Mouse (Mus musculus) spleen, embryonic (tissue): ENCODE measurements around the gene Gm10134.

Source experiments
- CTCF ChIA-PET: fragments of 350-600 bp; sonication (Branson Sonifier 250); formaldehyde crosslinking; loops from one replicate; lab custom pipeline; 2022; lab: Charles Lee

Gene Gm10134

DNA sequence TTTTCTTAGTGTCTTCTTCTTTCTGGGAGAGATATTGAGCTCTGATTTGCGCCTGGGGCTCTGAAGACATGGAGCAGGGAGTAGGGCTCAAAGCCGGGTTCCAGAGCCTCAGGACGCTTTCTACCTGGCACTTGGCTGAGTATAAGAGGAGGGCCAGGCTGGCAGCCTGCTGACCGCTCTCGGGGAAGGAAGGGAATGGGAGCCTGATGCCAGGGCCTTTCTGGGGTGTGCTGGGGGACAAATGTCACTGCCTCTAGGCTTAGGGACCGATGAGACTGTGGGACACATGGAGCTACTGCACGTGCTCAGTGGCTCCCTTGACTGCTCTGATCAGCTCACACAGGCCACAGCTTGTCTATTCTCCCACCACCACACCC is 22.4 kb downstream of the Gm10134 start:
- CTCF ChIA-PET, result no interaction called here

DNA sequence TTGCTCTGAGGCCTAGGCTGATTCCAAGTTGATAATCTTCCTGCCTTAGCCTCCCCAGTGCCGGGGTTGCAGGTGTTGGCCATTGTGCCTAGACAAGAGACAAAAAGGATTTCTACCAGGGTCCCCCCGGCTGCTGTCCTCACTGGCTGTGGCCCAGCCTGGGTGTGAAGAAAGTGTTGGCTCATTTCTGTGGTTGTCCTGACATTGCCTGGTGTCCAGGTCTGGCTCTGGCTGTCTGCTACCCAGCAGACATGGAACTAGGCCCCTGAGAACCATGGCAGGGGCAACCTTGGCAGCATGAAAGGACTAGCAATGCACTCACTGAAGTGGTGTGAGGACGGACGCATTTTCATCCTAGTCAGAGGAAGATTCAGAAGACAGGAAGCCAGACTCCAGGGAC is 24.0 kb downstream of the Gm10134 start:
- CTCF ChIA-PET, result no interaction called here

DNA sequence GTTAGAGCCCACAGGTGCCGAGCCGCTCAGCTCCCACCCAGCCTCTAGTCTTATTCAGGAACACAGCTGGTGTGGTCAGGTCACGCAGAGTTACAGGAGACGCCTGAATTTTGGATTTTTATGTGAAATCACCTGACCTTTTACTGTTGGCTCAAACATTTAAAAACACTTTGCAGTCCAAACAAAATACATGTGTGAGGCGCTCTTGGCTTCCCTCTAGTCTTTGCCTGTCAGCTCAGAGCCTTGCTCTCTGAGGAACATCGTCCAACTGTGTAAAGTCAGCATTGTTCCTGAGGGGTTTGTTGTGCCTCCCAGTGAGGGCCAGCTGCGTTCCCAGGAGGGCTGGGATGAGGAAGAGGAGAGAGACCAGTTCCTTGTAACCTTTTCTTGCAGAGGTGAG is 24.4 kb downstream of the Gm10134 start:
- CTCF ChIA-PET, result no interaction called here

DNA sequence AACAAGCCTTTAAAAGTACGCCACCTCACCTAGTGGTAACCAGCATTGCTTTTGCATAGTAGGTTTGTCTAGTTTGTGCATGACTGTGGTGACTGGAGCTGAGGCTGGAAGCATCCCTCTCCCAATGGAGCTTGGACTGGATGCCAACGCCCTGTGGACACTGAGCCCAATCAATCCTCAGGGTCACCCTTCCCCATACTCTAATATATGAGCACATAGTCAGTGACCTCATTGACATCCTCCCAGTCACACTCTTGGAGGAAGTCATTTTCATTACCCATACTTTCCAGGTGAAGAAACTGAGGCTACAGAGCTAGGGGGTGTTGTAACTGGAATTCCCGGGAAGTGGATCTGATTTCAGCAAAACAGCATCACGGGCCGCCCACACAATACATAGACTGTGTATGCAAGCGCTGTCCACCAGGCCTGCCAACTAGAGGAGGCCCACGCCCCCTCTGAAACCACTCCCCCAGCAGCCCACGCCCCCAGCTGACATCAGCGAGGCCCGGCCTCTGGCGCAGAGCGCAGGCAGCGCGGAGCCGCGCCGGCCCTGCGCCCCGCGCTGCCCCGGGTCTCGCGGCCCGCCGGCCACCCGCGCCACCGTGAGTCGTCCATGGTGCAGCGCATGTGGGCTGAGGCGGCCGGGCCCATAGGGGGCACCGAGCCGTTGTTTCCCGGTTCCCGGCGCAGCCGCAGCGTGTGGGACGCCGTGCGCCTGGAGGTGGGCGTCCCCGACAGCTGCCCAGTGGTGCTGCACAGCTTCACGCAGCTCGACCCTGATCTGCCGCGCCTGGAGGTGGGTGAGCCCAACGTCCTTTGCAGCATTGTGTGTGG is 27.3 kb downstream of the Gm10134 start:
- CTCF ChIA-PET, result interaction anchor here (1.5 kb wide), 1 partner anchor 15 kb away, joined by 5 read pairs; no protein-coding TSS in a partner anchor

DNA sequence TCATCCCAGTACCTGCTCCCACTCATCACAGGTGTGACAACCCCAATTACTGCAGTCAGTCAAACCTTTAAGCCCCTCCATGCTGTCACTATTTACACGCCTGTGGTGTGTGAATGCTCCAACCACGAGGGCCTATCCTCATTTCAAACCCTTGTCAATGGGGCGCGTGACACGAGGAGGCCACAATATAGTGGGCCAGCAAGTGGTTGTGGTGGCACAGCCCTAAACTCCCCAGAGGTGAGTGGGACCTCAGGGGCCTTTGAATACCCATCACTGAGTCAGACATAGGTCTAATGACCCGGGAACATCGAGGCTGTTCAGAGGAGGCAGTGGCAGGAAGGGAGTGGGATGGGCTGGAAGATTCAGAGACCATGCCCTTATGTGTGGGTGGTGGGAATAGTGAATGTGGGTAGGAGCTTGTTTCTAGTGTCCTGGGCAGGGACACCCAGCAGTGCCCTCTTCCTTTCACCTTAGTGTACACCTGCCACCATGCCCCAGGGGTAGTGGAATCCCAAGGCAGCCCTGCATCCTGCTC is 28.1 kb downstream of the Gm10134 start:
- CTCF ChIA-PET, result interaction anchor here (1.5 kb wide), 1 partner anchor 14 kb away, joined by 5 read pairs; no protein-coding TSS in a partner anchor

DNA sequence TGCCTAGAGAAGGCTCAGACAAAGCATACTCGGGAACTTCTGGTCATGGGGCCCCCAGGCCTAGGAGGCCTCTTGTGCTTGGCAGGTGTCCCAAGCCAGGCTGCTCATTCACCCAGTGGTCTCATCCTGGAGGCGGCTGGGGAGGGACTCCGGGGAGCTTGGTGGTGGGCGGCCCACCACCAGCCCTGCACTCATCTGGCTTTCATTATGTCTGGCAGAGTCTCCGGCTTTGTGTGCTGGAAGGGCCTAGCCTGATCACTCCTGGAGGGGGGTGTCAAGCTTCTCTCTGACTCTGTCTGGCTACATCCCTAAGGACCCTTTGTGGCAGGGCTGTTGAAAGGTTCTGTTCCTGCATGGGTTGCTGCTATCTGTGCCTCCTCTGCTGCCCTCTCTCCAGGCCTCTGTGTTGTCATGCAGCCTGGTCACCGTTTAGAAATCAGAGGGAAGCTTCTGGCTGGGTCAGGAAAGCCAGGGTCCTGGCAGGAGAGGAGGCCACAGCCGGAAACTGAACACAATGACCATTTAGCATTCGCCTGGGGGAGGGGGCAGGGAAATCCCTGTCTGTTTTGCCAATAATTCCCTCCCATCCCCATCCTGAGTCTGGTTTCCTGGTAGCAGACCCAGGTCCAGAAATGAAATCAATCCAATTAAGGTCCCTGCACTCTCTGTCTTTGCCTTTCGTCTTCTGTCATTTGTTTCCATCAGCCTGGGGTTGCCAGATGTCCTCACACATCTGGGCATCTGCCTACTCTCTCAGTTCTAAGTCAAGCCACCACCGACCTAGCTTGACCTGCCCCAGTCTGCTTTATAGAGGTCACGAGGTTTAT is 28.8 kb downstream of the Gm10134 start:
- CTCF ChIA-PET, result interaction anchor here (1.7 kb wide), 1 partner anchor 17 kb away, joined by 6 read pairs; no protein-coding TSS in a partner anchor

DNA sequence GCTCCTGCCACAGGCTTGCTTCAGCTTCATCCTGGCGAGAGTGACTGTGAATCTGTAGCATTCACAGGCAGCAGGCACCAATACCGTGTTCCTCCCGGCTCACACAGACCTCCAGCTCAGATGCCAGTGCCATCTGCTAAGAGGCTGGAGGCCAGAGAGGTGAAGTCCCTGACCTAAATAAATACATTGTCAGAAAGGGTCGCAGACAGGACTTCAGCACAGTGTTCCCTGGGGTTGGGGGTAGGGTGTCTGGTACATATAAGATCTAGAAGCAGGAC is 29.3 kb downstream of the Gm10134 start:
- CTCF ChIA-PET, result interaction anchor here (1.7 kb wide), 1 partner anchor 18 kb away, joined by 6 read pairs; no protein-coding TSS in a partner anchor

DNA sequence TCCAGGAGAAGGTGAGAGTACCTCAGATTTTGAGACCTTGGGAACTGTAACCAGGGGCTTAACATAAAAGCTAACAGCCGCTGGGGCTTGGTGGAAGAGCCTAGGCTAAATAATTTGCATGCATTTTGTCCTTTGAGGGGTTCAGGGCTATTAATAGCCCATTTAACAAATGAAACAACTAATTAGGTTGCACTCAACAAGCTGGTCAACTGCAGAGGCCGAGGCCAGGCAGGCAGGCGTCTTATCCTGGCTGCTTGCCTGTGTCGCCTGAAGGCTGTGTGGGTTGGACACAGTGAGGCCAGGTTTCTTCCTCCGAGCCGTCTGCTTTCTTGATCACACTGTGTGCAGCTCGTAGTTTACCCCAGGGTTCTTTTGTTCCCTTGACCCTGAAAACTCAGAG is 29.8 kb downstream of the Gm10134 start:
- CTCF ChIA-PET, result interaction anchor here (1.7 kb wide), 1 partner anchor 18 kb away, joined by 6 read pairs; no protein-coding TSS in a partner anchor

DNA sequence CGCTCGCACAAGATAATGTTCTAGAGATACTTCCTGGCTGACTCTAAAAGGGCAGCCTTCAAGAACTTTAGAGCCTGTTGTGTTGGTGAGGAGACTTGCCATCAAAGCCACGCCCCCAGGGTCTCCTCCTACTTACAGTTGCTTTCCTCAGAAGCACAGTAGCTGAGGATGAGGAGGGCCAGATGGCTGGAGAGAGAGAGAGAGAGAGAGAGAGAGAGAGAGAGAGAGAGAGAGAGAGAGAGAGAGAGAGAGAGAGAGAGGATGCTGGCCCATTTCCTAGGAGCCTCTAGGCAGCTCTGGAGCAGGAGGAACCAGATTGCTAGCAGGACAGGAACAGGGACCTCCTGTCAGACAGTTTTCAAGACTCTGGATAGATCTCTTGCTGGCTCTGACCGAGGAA is 30.3 kb downstream of the Gm10134 start:
- CTCF ChIA-PET, result interaction anchor here (0.6 to 1.7 kb wide), 2 partner anchors 19 to 30 kb away, joined by 6 to 8 read pairs; partner anchors contain the start of gene Gm10134

DNA sequence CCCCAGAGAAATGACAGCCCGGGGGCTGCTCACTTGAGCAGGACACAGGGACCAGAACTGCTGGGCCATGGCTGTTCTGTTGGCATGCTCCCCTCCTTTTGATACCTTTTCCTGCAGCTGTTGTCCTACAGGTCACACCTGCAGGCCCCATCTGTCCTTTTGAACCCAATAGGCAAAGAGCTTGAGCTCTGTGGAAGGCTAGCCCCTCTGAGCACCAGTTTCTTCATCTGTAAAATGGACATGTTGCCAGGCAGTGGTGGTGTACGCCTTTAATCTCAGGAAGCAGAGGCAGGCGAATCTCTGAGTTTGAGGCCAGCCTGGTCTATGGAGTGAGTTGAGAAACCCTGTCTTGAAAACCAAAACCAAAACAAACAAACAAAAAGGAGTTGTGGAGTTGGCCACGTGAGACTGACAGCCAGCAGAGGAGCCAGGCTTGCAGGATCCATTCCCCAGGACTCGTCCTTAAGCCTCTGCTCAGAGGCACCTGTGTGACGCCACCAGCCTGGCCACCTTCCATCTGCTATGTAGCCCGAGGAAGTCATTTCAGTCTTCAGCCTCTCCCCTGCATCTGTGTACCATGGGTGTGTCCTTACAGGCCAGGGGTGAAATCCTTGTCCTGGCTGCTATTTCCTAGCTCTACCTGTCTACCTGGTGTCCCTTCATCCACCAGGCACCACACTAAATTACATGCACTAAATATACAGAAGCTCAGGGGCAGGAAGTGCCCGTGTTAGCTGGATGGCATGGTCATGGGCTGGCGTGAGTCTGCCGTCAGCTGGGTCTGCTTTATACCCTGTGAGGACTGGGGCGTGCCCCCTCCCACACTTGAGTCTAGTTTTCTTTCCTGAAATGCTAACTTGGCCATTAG is 31.1 kb downstream of the Gm10134 start:
- CTCF ChIA-PET, result no interaction called here

DNA sequence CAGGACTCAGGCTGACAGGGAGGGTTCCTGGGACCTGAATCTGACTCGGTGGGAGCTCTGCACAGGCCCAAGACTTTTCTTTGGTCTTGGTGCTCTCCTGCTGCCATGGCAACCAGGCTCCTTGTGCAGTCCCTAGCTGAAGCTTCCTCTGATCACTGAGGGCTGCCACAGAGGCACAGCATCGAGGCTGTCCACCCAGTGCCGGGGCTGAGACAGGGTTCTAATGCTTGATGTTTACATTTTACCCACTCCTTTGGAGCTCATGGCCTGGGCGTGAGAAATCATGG is 31.7 kb downstream of the Gm10134 start:
- CTCF ChIA-PET, result no interaction called here

DNA sequence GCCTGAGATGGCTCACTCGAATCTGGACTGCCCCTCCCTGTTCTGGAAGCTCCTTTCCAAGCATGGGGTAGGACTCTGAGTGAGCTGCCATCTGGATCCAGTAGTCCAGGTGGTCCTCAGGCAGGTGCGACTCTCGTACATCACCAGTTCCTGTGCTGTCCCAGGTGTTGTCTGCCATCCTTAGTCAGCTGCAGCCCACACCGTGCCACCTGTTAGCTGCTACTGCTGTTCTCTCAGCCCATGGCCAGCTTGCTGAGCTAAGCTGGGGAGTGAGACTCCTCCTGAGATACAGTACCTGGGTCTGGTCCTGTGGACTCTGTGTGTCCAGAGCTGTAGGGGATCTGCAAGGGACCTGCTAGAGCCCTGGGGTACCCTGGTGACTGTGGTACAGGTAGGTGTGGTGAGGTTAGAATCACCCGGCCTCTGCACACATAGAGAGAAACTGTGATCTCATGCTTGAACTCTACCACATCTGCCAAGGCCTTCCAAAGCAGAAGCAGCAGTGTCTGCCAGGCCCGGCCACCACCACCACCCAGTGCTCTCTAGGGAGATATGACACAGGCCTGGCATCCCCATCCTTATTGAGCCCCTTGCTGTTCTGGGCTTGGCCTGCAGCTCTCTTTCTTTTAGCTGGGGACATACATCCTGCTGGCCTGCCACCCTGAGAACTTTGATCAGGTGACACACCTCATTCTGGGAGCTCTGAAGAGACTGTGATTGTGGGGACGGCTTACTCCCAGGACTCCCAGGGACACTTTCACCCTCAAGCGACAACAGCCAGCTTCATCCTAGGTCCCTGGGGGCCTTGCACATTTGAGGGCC is 32.3 kb downstream of the Gm10134 start:
- CTCF ChIA-PET, result interaction anchor here (0.6 to 1.0 kb wide), 2 partner anchors 12 to 84 kb away, joined by 3 to 9 read pairs; no protein-coding TSS in a partner anchor

DNA sequence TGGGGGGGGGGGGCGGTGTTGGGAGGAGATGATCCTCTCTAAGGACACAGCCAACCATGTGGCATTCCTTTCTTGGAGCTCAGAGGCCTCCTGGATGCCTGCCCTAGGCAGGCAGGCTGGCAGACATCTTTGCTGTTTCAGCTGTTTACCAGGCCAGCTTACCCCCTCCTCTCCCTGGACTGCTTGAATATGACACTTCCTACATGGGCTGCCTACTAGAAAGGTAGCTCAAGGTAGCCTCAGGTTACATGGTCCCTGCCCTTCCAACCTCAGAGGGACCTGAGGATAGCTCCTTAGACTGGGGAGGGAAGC is 32.9 kb downstream of the Gm10134 start:
- CTCF ChIA-PET, result interaction anchor here (0.6 to 1.0 kb wide), 2 partner anchors 13 to 84 kb away, joined by 3 to 9 read pairs; no protein-coding TSS in a partner anchor

DNA sequence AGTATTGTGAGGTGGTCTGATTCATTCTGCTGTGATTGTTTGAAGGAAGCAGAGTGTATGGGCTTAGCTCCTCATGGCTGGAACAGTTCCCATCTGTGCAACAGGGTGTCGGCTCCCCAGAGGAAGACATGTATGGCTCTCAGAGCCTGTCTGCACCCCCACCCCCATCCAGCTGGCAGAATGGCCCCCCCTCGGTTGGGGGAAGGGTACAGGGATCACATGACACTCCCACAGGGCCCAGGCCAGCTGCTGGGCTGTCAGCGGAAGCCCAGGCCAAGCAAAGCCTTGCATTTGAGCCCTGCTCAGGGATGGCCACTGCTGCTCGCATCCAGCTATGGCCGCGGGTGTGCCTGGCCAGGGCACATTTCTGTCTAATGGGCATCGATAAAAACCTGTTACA is 33.3 kb downstream of the Gm10134 start:
- CTCF ChIA-PET, result interaction anchor here (0.6 to 1.0 kb wide), 2 partner anchors 13 to 83 kb away, joined by 3 to 9 read pairs; no protein-coding TSS in a partner anchor

DNA sequence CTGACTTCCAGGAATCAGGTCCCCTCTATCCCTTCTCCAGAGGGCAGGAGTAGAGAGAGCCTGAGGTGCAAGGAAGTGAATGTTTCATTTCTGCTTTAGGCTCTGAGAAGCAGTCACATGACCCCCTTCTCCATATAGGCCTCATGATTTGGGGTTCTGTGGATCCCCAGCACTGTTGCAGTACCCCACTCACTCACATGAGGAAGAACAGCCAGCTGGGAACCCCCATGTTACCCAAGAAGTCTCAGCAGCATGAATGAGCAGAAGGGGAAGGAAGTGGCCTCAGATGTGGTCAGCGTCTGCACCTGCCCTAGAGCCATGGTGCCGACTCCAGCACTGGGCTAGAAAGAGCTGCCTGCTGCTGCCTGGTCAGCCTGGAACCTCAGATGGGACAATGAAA is 34.1 kb downstream of the Gm10134 start:
- CTCF ChIA-PET, result no interaction called here

DNA sequence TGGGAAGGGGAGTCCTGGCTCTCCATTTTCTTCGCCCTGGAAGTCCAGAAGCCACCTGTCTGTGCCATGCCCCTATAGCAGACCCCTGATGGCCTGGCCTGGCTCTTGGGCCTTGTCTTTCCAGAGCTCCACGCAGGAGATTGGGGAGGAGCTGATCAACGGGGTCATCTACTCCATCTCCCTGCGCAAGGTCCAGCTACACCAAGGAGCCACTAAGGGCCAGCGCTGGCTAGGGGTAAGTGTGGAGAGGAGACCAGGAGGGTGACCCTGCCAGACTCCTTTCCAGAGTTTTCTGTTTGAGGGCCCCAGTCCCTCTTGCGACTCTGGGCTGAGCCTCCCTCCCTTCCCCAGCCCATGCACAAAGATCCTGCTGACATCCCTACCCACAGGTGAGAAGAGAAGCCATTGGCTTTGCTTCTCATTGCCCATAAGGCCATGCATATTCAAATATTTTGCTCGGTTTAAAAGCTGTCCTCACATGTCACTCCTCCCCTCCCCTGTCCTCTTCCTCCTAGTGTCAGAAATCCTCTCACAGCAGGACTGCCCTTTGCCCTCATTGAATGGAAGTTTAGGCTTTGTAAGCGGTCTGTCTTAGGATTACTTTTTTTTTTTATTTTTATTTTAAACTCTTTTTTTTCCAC is 34.8 kb downstream of the Gm10134 start:
- CTCF ChIA-PET, result interaction anchor here (0.7 kb wide), 1 partner anchor 22 kb away, joined by 5 read pairs; no protein-coding TSS in a partner anchor

DNA sequence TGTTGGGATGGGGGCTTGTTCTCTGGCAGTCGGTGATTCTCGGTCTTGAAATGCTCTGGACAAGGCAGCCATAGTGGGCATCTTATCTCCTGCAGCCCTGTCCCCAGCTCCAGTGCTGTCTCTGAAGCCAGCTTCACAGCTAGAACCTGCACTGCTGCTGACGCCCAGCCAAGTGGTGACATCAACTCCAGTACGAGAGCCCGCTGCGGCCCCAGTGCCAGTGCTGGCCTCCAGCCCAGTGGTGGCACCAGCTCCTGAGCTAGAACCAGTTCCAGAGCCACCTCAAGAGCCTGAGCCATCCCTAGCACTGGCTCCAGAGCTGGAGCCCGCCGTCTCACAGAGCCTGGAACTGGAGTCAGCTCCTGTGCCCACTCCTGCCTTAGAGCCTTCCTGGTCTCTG is 38.0 kb downstream of the Gm10134 start:
- CTCF ChIA-PET, result no interaction called here

DNA sequence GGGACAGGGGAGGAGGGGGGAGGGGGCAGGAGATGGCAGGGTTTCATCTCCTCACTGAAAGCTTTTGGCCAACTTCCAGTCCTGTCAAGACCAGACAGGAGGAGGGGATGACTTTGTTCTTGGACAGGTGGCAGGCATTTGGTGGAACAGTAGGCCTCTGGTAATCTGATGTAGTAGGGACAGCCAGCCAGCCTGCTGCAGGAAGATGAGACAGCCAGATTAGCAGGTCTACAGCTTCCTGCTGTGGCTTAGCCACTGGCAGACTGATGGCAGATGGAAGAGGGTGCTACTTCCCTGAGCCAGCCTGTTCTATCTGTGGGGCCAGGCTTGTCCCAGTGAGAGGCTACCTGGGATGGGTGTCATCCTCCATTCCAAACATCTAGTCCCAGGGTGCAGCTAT is 40.1 kb downstream of the Gm10134 start:
- CTCF ChIA-PET, result interaction anchor here (1.0 to 4.2 kb wide), 2 partner anchors 29 to 33 kb away, joined by 5 to 35 read pairs; partner anchors contain the start of gene Ralgds

DNA sequence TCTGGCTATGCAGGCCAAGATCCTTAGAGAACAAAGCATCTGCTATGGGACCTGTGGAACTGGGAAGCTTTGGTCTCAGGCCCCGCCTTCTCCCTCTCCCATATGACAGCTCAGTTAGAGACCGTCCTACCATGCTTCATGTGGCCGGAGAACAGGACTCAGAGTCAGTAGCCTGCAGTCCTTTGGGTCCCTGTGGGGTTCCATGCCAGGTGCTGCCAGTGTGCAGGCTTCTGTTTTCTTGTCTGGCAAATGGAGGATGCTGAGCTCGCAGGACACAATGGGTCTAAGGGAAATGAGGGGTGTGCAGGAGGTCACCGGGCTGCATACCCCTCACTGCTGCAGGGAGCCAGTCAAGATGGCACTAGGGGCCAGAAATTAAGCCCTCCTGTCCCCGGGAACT is 40.7 kb downstream of the Gm10134 start:
- CTCF ChIA-PET, result interaction anchor here (2.5 to 4.2 kb wide), 2 partner anchors 21 to 30 kb away, joined by 7 to 35 read pairs; no protein-coding TSS in a partner anchor
